Mouse (Mus musculus) bone marrow macrophage, adult 2 months (primary cell): ENCODE data around the gene Ubap2l.

Experiments
- CTCF ChIP-seq: IDR thresholded peaks from 2 replicates; pipeline ENCODE4 v1.5.1; 2012; ENCODE audit warnings: low read depth, mild to moderate bottlenecking, low read length, moderate library complexity
- POLR2A ChIP-seq: IDR thresholded peaks from 2 replicates; pipeline ENCODE4 v1.6.1; 2012; ENCODE audit warnings: mild to moderate bottlenecking, low read depth, low read length, borderline replicate concordance

DNA sequence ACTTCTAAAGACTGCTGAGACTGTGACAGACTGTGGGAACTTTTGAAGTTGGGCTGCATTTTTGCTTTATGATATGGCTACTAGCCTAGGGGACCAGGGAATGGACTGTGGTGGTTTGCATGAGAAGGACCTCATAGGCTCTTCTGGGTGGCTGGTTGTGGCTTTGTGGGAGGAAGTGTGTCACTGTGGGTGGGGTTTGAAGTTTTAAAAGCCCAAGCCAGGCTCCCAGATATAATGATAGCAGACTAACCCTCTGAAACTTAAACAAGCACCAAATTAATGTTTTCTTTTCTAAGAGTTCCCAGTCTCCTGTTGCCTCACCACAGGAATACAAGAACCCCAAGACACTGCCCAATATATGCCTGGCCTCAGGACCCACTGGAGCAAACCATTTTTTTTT is 75.6 kb downstream of the Ubap2l start:
- TF ChIP-seq CTCF: no peak
- no peak for TF ChIP-seq POLR2A
